Mouse (Mus musculus) G1E-ER4 (cell line): ENCODE results near the gene Slc9a3r2. TPM values are rescaled to one million over a fixed set of nuclear protein-coding genes. Genes with fewer than 3 reads are reported as not detected.

ENCODE experiments used
- GATA1 ChIP-seq: IDR thresholded peaks from one replicate; pipeline ENCODE4 v1.8.0; 2012; ENCODE audit warnings: low read length, inconsistent platforms
- polyA plus RNA-seq: library from polyadenylated mRNA; stranded (reverse); fragments of >175 nt; gene quantifications from 2 replicates; pipeline ENCODE4 v1.2.3, GENCODE M21; 2012

Slc9a3r2 gene
- polyA plus RNA-seq, 1 experiment = not detected

DNA sequence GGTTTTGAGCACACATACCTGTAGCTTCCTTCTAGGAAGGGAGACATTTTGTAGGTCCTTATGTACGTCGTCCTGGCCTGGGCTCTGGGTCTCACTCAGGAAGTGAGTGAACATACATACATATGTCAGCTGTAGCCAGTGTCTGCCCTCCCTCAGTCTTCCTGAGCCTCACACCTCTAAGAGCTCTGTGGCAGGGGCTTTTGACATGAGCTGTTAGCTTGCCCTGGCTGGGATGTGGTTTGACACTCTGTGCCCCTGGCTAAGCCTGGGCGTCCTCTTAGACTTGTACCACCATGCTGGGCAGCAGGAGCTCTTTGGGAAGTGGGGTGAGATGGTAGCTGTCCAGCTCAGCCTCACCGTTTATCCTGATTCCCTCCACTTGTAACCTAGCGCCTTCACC, 21.2 kb upstream of the Slc9a3r2 start:
- no peak for TF ChIP-seq GATA1

DNA sequence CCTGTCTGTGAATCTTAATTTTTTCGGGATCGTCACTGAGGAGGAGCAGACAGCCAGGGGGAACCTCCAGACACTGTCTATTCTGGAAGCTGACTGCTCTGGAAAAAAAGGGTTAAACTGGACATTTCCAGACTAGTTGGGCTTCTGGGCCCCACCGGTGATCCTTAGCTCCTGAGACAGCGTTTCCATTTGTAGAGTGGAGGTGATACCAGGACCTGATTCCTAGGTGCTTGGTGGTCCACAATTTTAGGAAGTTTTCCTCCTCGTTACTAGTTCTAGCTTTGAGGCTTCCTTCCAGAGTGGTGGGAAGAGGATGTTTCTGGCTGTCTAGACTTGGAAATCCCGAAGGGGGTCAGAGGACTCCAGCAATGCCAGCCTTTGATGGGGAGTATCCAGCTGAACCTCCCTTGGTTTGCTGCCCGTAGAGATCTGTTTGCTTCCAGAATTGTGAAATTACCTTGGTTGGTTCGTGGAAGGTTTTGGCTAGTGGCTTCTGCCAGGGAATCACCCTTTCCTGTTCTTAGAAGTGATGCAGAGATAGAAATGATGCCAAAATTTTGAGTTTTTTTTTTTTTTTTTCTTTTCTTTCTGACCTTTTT, 20.2 kb upstream of the Slc9a3r2 start:
- no peak for TF ChIP-seq GATA1

GRCm38 (mm10) chr17:24669545-24670245, 19.6 kb upstream of the Slc9a3r2 start, which contains the start of gene Zfp598:
Gene Zfp598, plus strand, starts transcription at chr17:24669687.
- TF ChIP-seq GATA1 = no peak

DNA sequence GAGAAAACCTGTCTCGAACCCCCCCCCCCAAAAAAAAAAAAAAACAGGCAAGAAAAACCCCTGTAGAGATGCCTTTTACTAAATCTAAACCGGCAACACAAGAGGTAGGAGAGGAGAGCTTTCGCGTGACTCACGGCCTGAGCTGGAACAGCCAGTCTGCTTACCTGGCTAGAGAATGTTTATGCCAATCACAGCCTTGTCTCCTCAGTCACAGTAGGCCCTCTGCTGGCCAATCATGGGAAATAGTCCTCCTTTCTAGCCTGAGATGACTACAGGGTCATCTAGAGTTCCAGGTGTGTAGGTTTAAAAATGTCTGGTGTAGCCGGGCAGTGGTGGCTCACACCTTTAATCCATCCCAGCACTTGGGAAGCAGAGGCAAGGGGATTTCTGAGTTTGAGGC, 17.3 kb upstream of the Slc9a3r2 start:
- no peak for TF ChIP-seq GATA1

DNA sequence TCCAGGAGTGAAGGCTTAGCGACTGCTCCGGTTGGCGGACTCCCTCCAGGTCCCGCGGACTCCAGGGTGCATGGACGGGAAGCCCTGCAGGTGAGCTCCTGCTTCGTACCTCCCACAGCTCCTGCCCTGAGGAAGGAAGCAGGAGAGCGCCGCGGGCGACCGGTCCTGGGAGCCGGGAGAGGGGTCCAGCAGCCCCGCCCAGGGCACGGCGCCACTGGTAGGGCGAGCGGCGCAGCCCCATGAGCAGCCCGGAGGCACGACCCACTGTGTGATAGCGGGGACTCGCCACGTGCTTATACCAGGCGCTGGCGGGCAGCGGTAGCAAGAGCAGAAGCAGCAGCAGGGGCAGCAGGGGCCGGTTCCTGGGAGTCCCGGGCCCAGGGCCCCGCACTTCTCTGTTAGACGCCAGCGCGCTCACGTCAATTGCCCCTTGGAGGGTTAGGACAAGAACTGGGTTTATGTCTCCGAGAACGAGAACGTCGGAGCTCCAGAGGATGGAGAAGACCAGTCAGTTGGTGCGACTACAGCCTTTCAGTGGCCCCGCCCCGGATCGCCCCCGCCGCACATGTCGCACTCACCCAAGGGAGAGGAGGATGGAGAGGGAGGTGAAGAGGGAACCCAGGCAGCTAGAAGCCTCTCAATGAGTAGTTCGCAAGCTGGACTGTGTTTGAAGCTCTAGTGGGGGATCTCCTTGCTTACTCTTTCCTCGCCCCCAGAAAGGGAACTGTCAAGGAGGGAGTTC, 8.1 kb upstream of the Slc9a3r2 start, which contains the start of gene Npw:
TSS of gene Npw (minus strand) at position 441 of the 742 bp plus-strand sequence.
- TF ChIP-seq GATA1 = no peak

DNA sequence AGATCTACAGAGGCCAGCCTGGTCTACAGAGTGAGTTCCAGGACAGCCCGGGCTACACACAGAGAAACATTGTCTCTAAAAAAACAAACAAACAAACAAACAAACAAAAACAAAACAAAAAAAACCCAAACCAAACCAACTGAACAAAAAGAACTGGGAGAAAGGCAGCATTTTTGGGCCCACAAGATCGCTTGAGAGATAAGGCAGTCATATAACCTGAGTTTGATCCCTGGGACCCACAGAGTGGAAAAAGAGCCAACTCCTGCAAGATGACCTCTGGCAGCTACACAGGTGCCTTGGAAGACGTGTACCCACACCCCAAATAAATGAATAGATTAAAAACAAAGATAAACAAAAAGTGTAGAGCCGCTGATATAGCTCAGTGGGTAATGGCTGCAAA, 4.8 kb upstream of the Slc9a3r2 start:
- no peak for TF ChIP-seq GATA1

GRCm38 (mm10) chr17:24653967-24654710, 4.0 kb upstream of the Slc9a3r2 start:
- TF ChIP-seq GATA1 = no peak

DNA sequence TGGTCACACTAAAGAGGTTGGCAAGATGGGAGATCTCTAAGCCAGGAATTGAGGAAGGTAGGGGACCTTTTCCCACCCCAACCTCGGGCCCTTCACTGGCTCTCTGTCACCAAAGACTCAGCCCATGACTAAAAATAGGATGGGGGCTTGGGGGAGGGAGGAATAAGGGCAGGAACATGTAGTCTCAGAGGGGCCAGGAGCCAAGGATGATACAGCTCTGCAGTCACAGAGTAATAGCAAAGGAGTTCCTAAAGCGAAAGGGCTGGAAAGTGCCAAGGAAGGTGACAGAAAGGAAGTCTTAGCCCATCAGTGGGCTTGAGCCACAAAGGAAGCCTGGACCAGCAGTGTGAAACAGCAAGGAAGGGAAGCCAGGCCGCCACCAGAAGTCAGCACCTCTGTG, 1.7 kb upstream of the Slc9a3r2 start:
- no peak for TF ChIP-seq GATA1

- no peak for TF ChIP-seq GATA1
Measured at GRCm38 (mm10) chr17:24650766-24651165, 639 bp upstream of the Slc9a3r2 start.

DNA sequence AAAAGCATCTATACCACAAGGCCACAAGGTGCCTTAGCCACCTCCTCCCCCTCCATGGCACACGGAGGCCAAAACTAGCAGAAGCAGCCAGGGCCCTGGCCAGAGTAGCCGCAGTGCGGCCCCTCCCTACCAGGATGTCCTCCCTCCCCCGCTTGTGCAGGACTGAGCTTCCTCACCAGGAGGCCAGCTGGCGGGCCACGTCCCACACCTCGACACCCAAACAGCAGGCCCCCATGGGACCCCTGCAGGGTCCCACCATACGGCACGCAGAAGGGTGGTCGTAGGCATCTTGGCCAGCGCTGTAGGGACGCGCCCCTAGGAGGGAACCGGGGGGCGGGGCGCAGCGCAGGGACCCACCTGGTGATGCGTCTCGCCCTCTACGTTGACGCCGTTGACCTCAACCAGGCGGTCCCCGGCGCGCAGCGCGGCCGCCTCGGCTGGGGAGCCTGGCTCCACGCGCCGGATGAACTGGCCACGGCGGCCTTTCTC, 502 bp downstream of the Slc9a3r2 start:
- no peak for TF ChIP-seq GATA1

- no peak for TF ChIP-seq GATA1
Measured at GRCm38 (mm10) chr17:24648731-24649377, 1.3 kb downstream of the Slc9a3r2 start.

- TF ChIP-seq GATA1 = no peak
Measured at GRCm38 (mm10) chr17:24647493-24647892, 2.6 kb downstream of the Slc9a3r2 start.

DNA sequence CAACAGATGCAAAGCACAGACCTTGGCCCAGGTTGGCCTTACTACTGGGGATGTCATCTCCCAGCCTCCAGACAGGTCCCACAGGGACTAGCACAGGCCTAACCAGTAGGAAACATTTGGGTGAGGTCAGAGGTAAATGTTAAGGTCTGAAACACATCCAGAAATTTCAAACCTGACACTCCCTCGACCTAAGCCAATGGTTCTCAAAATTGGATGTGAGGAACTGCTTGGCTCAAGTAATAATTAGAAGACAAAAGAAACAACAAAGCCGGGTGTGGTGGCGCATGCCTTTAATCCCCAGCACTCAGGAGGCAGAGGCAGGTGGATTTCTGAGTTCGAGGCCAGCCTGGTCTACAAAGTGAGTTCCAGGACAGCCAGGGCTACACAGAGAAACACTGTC, 3.7 kb downstream of the Slc9a3r2 start:
- no peak for TF ChIP-seq GATA1

DNA sequence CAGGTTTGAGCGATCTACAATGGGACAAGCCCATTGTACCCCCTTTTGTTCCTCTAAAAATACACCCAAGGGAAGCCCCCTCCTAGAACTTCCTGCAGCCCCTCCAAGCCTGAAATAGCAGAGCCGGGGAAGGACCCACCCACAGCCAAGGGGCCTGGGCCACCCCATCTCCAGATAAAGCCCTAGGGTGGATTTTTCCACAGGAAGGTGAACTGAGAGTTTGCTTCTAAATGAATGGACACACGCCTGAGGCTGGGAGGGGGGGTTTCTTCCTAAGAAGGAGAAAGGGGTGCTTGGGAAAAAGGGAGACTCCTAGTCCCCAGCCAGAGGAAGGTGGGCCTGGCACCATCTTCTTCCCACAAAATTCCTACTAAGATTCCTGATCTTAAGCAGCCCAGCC, 4.2 kb downstream of the Slc9a3r2 start:
- TF ChIP-seq GATA1 = no peak
